Mouse (Mus musculus): ENCODE measurements around the gene Wdr82. TPM values are rescaled to one million over a fixed set of nuclear protein-coding genes. Genes with fewer than 3 reads are reported as not detected.

Wdr82 gene
- polyA plus RNA-seq, 1 experiment = 49.6 TPM

GRCm38 (mm10) chr9:106237401-106237800 is 66.7 kb downstream of the Wdr82 start:
- H3K4me3 ChIP-seq (ENCODE audit: insufficient read depth, poor library complexity, severe bottlenecking) = no peak overlapping the region
- H3ac ChIP-seq (ENCODE audit: control insufficient read depth, insufficient read length, low read depth) = no peak overlapping the region
- H3K79me2 ChIP-seq (ENCODE audit: control insufficient read depth, insufficient read depth) = no peaks in the 10 kb centered on the region
- no peaks in the 10 kb centered on the region for H3K79me3 ChIP-seq (ENCODE audit: low read depth)
- peaks cover 41% of the 10 kb centered on the region for H3K36me3 ChIP-seq (ENCODE audit: control insufficient read depth, insufficient read depth)
- H3K27me3 ChIP-seq (ENCODE audit: control insufficient read depth, insufficient read depth, insufficient read length) = no peaks in the 10 kb centered on the region
- no peak for TF ChIP-seq USF1 (IDR thresholded peaks at IDR 0.05; ENCODE audit: low read depth)
- TF ChIP-seq MYOG (IDR thresholded peaks at IDR 0.05; ENCODE audit: control insufficient read depth, extremely low read depth, insufficient read length) = no peak
- no peak for TF ChIP-seq CEBPB (IDR thresholded peaks at IDR 0.05; ENCODE audit: low read depth)
- TF ChIP-seq FOSL1 (IDR thresholded peaks at IDR 0.05; ENCODE audit: insufficient read depth, low read length, poor library complexity, severe bottlenecking) = no peak
- no peak for TF ChIP-seq MAX (IDR thresholded peaks at IDR 0.05)
- no peak for TF ChIP-seq MYOD1 (IDR thresholded peaks at IDR 0.05; ENCODE audit: control insufficient read depth, insufficient read length, low read depth)
- no peak for TF ChIP-seq CTCF (IDR thresholded peaks at IDR 0.05; ENCODE audit: control insufficient read depth, insufficient read depth, insufficient read length)

DNA sequence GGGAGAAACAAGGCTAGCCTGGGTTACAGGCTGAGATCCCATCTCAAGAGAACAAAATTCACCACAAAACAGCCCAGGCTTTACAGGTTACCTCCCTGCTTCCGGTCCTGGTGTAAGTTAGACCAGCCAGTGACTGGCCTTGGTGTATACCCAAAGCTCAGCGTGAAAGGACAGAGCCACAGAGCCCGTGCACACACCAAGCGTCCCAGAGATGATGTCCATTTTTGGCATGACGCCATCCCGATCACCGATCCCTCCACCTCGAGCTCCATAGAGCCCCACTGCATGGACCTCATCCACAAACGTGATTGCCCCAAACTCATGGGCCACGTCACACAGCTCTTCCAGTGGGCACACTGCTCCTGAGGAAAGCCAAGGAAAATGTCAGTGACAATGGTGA is 67.2 kb downstream of the Wdr82 start:
- Histone ChIP-seq H3ac (ENCODE audit: control insufficient read depth, insufficient read length, low read depth) (no peak overlapping the region), H3K27me3 (ENCODE audit: control insufficient read depth, insufficient read depth, insufficient read length) (no peaks in the 10 kb centered on the region), H3K79me3 (ENCODE audit: low read depth) (no peaks in the 10 kb centered on the region), H3K79me2 (ENCODE audit: control insufficient read depth, insufficient read depth) (no peaks in the 10 kb centered on the region), H3K36me3 (ENCODE audit: control insufficient read depth, insufficient read depth) (peaks cover 45% of the 10 kb centered on the region), H3K4me3 (ENCODE audit: insufficient read depth, poor library complexity, severe bottlenecking) (no peak overlapping the region)
- TF ChIP-seq MYOG (IDR thresholded peaks at IDR 0.05; ENCODE audit: control insufficient read depth, extremely low read depth, insufficient read length) (no peak), FOSL1 (IDR thresholded peaks at IDR 0.05; ENCODE audit: insufficient read depth, low read length, poor library complexity, severe bottlenecking) (no peak), MAX (IDR thresholded peaks at IDR 0.05) (no peak), MYOD1 (IDR thresholded peaks at IDR 0.05; ENCODE audit: control insufficient read depth, insufficient read length, low read depth) (no peak), CTCF (IDR thresholded peaks at IDR 0.05; ENCODE audit: control insufficient read depth, insufficient read depth, insufficient read length) (no peak), USF1 (IDR thresholded peaks at IDR 0.05; ENCODE audit: low read depth) (no peak), CEBPB (IDR thresholded peaks at IDR 0.05; ENCODE audit: low read depth) (no peak)

Small RNA genes within 50 kb of the gene (microRNA-seq; reads per million reads assigned to microRNA genes)
- gene Mir135a-1 (ENCODE audit: borderline microRNAs expressed) (0.12 reads per million), gene Mirlet7g (ENCODE audit: borderline microRNAs expressed) (27,044 reads per million, percentile 99 among the genes with 10 or more reads in this experiment)

Other genes starting within 250 kb of the Wdr82 start
- not detected for gene Col6a5, start 210.3 kb upstream of the Wdr82 start, polyA plus RNA-seq (2012; fragmentation: generic; extraction: Trizol)
- gene Col6a4, start 74.1 kb upstream of the Wdr82 start, polyA plus RNA-seq (2012; fragmentation: generic; extraction: Trizol) = not detected
- gene Glyctk, start 12.8 kb upstream of the Wdr82 start, polyA plus RNA-seq (2012; fragmentation: generic; extraction: Trizol) = 1.4 TPM
- 42.8 TPM for gene Ppm1m, start 28.8 kb downstream of the Wdr82 start, polyA plus RNA-seq (2012; fragmentation: generic; extraction: Trizol)
- 54.7 TPM for gene Twf2, start 32.2 kb downstream of the Wdr82 start, polyA plus RNA-seq (2012; fragmentation: generic; extraction: Trizol)
- not detected for gene Tlr9, start 51.7 kb downstream of the Wdr82 start, polyA plus RNA-seq (2012; fragmentation: generic; extraction: Trizol)
- gene Alas1, start 77.7 kb downstream of the Wdr82 start, polyA plus RNA-seq (2012; fragmentation: generic; extraction: Trizol) = 81.3 TPM
- gene Poc1a, start 110.1 kb downstream of the Wdr82 start, polyA plus RNA-seq (2012; fragmentation: generic; extraction: Trizol) = 20.6 TPM
- gene Dusp7, start 197.7 kb downstream of the Wdr82 start, polyA plus RNA-seq (2012; fragmentation: generic; extraction: Trizol) = 11.0 TPM